Mouse (Mus musculus): ENCODE results near the gene Gapt. TPM values are rescaled to one million over a fixed set of nuclear protein-coding genes. Genes with fewer than 3 reads are reported as not detected.
A peak's percentile ranks its signal among the peaks of the same experiment; 100 is the strongest.

Gene Gapt
- polyA plus RNA-seq, 1 experiment from 2014 or later, result 0.15 TPM

DNA sequence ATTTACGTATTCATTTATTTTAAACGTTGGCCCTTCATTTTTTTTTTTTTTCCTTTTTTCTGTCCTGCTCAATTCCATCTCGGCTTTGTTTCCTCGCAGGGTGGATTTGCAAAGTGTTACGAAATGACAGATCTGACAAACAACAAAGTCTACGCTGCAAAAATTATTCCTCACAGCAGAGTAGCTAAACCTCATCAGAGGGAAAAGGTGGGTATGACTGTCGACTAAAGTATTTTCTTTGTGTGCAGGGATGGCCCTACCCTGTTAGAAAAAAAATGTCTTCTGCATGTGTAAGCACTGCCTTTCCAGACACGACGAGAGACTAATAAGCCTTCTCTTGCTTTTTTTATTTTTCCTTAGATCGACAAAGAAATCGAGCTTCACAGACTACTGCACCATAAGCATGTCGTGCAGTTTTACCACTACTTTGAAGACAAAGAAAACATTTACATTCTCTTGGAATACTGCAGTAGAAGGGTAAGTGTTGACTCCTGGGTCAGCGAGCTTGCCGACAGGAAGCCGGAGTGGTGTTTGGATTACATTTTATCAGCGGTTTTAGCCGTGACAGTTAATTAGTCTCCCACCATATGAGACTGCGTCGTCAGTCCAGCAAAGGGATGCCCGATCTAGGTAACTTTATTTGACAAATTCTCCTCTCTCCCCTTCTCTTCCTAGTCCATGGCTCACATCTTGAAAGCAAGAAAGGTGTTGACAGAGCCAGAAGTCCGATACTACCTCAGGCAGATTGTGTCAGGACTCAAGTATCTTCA, 39.1 kb upstream of the Gapt start:
- WGBS, result 28% methylated on average over 21 of the region's 21 CpGs
- Histone ChIP-seq H3K27me3 (ENCODE audit: control insufficient read depth, insufficient read depth, low read length) (no peaks in the 10 kb centered on the region), H3K4me3 (ENCODE audit: low read depth, low read length) (peak overlapping the region; percentile 52), H3K36me3 (ENCODE audit: control insufficient read depth, insufficient read depth, low read length) (peaks cover 4% of the 10 kb centered on the region; the same call in 1 of the 2 replicates), H3K4me1 (ENCODE audit: control insufficient read depth, insufficient read depth, low read length) (no peaks in the 10 kb centered on the region), H3K9ac (ENCODE audit: low read length) (peak overlapping the region; percentile 35), H3K27ac (ENCODE audit: low read depth, low read length) (no peak overlapping the region), H3K4me2 (ENCODE audit: low read depth) (peak overlapping the region; percentile 97), H3K9me3 (ENCODE audit: control insufficient read depth, low read length) (no peaks in the 10 kb centered on the region)
- DNase-seq (ENCODE audit: low spot score) (peak; percentile 35), ATAC-seq (ENCODE audit: insufficient read depth, low FRiP score, low TSS enrichment) (no peak)

DNA sequence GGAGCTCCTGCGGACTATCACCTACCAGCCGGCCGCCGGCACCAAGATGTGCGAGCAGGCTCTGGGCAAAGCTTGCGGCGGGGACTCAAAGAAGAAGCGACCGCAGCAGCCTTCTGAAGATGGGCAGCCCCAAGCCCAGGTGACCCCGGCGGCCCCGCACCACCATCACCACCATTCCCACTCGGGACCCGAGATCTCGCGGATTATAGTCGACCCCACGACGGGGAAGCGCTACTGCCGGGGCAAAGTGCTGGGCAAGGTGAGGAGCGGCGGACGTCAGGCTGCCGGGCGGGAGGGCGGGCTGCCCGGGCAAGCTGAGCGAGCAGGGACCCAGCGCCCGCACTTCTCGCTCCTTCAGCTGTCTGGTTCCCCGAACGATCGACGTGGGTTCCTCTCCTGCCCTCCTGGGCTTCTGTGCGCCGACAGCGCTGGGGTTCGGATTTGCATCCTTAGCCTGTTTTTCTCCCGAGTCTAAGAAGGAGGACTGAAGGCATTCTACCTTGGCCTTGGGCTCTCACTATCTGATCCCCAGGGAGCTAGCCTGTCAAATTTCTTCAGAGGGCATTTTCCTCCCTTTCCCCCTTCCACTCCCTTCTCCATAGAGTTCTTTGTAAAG, 38.3 kb upstream of the Gapt start:
- Histone ChIP-seq H3K4me3 (ENCODE audit: low read depth, low read length) (peak overlapping the region; percentile 52), H3K4me2 (ENCODE audit: low read depth) (peak overlapping the region; percentile 97), H3K27me3 (ENCODE audit: control insufficient read depth, insufficient read depth, low read length) (no peaks in the 10 kb centered on the region), H3K9ac (ENCODE audit: low read length) (peak overlapping the region; percentile 35), H3K27ac (ENCODE audit: low read depth, low read length) (peak overlapping the region; percentile 53; the same call in 1 of the 2 replicates), H3K9me3 (ENCODE audit: control insufficient read depth, low read length) (no peaks in the 10 kb centered on the region), H3K36me3 (ENCODE audit: control insufficient read depth, insufficient read depth, low read length) (peaks cover 4% of the 10 kb centered on the region; the same call in 1 of the 2 replicates), H3K4me1 (ENCODE audit: control insufficient read depth, insufficient read depth, low read length) (no peaks in the 10 kb centered on the region)
- WGBS, result under 1% methylated on average over 39 of the region's 41 CpGs
- ATAC-seq (ENCODE audit: insufficient read depth, low FRiP score, low TSS enrichment) (peak; percentile 20; the same call in 1 of the 2 replicates), DNase-seq (ENCODE audit: low spot score) (peak; percentile 60)

DNA sequence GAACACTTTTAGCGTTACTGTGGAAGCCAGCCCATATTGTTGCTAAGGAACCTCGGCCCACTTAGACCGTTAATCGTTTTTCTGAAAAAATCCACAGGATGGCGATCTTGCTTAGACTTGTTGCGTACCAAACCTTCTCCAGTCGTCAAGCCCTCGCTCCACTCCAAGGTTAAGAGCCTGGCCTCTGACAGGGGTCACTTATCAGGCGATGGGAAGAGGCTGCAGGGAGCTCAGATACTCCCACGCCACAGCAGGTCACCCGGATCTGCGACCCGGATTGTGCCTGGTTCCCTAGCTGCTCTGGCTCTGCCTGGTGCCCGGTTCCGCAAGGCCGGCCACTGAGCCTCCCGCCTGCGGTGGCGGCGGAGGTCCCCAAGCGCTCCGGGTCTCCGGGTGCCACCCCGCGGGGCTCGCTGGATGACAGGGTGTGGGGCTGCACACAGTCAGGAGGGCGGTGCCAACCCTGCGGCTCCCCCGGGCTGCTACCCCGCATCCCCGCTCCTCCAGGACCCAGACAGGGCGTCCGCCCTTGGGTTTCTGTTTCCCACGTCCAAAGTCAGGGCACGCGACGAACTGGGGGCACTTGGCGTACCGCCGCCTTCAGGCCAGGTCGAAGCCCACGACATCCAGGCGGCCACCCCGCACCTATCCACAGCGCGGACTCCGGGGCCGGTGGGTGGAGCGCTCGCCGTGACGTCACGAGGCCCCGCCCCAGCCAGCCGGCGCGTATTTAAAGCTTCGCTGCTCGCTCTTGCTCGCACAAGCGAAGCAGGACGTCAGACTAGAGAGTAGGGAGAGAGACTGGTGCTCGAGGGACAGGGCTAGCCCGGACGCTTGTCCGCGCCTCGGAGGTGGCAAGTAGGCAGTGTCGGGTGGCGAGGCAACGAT, 37.5 kb upstream of the Gapt start, which contains the start of gene Plk2:
Gene Plk2 (plus strand): TSS at position 756 of the 888 bp plus-strand sequence.
- peak within 1 kb of the TSS; percentile 35 for H3K9ac ChIP-seq (ENCODE audit: low read length)
- ATAC-seq (ENCODE audit: insufficient read depth, low FRiP score, low TSS enrichment), result peak; percentile 95
- peak; percentile 91 for DNase-seq (ENCODE audit: low spot score)
- H3K4me3 ChIP-seq (ENCODE audit: low read depth, low read length), result peak within 1 kb of the TSS; percentile 52
- peak within 1 kb of the TSS; percentile 97 for H3K4me2 ChIP-seq (ENCODE audit: low read depth)
- H3K4me1 ChIP-seq (ENCODE audit: control insufficient read depth, insufficient read depth, low read length), result no peaks in the 10 kb centered on the region
- peaks cover 4% of the 10 kb centered on the region; the same call in 1 of the 2 replicates for H3K36me3 ChIP-seq (ENCODE audit: control insufficient read depth, insufficient read depth, low read length)
- under 1% methylated on average over 71 of the region's 71 CpGs for whole genome bisulfite sequencing
- no peaks in the 10 kb centered on the region for H3K9me3 ChIP-seq (ENCODE audit: control insufficient read depth, low read length)
- H3K27me3 ChIP-seq (ENCODE audit: control insufficient read depth, insufficient read depth, low read length), result no peaks in the 10 kb centered on the region
- H3K27ac ChIP-seq (ENCODE audit: low read depth, low read length), result peak within 1 kb of the TSS; percentile 57

DNA sequence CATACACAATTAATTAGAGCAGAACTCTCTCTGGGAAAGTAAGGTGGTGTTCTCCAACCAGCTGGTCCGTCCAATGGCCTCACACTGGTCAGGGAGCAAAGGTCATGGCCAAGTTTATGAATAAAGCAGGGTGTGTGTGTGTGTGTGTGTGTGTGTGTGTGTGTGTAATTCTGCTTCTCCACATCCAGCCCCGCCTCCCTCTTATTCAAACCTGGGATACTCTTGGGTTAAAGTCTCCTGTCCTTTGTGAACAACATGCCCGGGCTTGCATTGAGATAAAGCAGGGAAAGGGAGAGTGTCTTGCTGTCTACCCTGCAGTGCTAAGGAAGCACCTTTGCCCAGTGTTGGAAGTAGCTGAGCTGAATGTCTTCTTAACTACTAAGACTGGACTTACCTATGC, 35.6 kb upstream of the Gapt start:
- H3K27ac ChIP-seq (ENCODE audit: low read depth, low read length), result no peak overlapping the region
- ATAC-seq (ENCODE audit: insufficient read depth, low FRiP score, low TSS enrichment) (no peak), DNase-seq (ENCODE audit: low spot score) (no peak)
- no peaks in the 10 kb centered on the region for H3K4me1 ChIP-seq (ENCODE audit: control insufficient read depth, insufficient read depth, low read length)
- no peak overlapping the region for H3K9ac ChIP-seq (ENCODE audit: low read length)
- no peaks in the 10 kb centered on the region for H3K36me3 ChIP-seq (ENCODE audit: control insufficient read depth, insufficient read depth, low read length)
- no peaks in the 10 kb centered on the region for H3K9me3 ChIP-seq (ENCODE audit: control insufficient read depth, low read length)
- H3K27me3 ChIP-seq (ENCODE audit: control insufficient read depth, insufficient read depth, low read length), result no peaks in the 10 kb centered on the region
- H3K4me3 ChIP-seq (ENCODE audit: low read depth, low read length), result no peak overlapping the region
- H3K4me2 ChIP-seq (ENCODE audit: low read depth), result no peak overlapping the region
- 45% methylated on average over 3 of the region's 3 CpGs for WGBS

DNA sequence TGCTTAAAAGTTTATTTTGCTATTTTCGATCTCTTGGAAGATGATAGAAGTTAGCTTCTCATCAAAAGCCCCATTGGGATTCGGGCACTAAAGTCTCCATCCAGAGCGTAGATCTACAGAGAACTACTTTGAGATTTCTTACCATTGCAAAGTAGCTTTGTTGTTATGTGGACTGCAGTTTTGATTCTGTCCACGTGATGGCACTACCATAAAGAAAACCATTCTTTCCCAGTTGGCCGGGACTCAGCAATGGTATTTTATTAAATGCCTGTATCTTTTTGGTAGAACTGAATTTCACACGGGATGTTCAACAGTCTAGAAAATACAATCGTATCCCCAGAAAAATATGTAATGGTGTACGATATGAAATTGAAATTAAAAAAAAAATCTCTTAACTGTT, 35.2 kb upstream of the Gapt start:
- H3K27ac ChIP-seq (ENCODE audit: low read depth, low read length), result no peak overlapping the region
- no peaks in the 10 kb centered on the region for H3K36me3 ChIP-seq (ENCODE audit: control insufficient read depth, insufficient read depth, low read length)
- no peaks in the 10 kb centered on the region for H3K4me1 ChIP-seq (ENCODE audit: control insufficient read depth, insufficient read depth, low read length)
- H3K27me3 ChIP-seq (ENCODE audit: control insufficient read depth, insufficient read depth, low read length), result no peaks in the 10 kb centered on the region
- no peak overlapping the region for H3K4me2 ChIP-seq (ENCODE audit: low read depth)
- 30% methylated on average over 8 of the region's 8 CpGs for WGBS
- H3K9ac ChIP-seq (ENCODE audit: low read length), result no peak overlapping the region
- H3K9me3 ChIP-seq (ENCODE audit: control insufficient read depth, low read length), result no peaks in the 10 kb centered on the region
- ATAC-seq (ENCODE audit: insufficient read depth, low FRiP score, low TSS enrichment), result no peak
- no peak overlapping the region for H3K4me3 ChIP-seq (ENCODE audit: low read depth, low read length)
- peak; percentile 44 for DNase-seq (ENCODE audit: low spot score)

DNA sequence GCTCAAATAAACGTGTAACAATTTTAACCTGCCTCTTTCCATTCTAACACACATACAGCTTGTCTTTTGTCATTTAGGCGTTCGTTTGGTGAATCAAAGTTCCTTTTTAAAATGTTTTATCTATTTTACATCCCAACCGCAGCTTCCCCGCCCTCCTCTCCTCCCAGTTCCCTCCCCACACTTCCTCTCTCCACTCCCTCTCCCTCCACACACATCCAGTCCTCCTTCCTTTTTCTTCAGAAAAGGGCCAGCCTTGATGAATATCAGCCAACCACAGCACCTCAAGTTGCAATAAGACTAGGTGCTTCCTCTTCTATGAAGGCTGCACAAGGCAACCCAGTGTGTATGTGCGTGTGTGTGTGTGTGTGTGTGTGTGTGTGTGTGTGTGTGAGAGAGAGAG, 27.5 kb upstream of the Gapt start:
- Histone ChIP-seq H3K27ac (ENCODE audit: low read depth, low read length) (no peak overlapping the region), H3K4me2 (ENCODE audit: low read depth) (no peak overlapping the region), H3K9ac (ENCODE audit: low read length) (no peak overlapping the region), H3K27me3 (ENCODE audit: control insufficient read depth, insufficient read depth, low read length) (no peaks in the 10 kb centered on the region), H3K9me3 (ENCODE audit: control insufficient read depth, low read length) (no peaks in the 10 kb centered on the region), H3K4me1 (ENCODE audit: control insufficient read depth, insufficient read depth, low read length) (no peaks in the 10 kb centered on the region), H3K36me3 (ENCODE audit: control insufficient read depth, insufficient read depth, low read length) (no peaks in the 10 kb centered on the region), H3K4me3 (ENCODE audit: low read depth, low read length) (no peak overlapping the region)
- WGBS, result 73% methylated on average over 6 of the region's 6 CpGs
- ATAC-seq (ENCODE audit: insufficient read depth, low FRiP score, low TSS enrichment), result no peak
- no peak for DNase-seq (ENCODE audit: low spot score)

DNA sequence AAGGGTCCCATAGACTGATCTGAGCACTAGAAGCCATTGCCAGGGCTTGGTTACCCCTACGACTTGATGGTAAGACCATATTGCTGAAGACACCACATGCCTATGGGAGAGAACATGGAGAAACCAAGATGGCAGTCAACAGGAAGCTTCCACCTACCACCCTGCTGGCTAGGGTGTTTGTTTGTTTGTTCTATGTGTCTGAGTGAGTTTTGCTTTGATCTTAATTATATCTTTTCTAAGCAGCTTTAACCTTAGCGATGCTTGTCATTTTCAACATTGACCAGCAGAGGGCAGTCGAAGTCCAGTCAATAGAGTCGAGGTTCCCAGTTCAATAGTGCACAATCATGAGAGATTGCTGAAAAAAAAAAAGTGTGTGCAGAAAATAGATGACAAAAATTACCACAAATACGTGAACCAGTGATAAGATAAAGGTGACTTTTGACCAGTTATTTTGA, 25.5 kb upstream of the Gapt start:
- peak; percentile 56; the same call in 1 of the 2 replicates for ATAC-seq (ENCODE audit: insufficient read depth, low FRiP score, low TSS enrichment)
- 24% methylated on average over 5 of the region's 5 CpGs for WGBS

DNA sequence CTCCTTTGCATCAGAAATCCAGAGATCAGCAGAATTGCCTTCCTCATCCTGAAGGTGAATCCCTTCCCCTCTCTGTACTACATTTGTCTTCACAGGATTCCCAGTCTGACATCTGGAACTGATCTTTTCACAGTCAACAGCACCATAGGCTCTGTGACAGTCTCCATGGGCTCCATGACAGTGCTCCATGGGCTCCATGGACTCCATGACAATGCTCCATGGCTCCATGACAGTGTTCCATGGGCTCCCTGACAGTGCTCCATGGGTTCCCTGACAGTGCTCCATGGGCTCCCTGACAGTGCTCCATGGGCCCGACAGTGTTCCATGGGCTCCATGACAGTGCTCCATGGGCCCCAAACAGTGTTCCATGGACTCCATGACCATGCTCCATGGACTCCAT, 12.7 kb upstream of the Gapt start:
- H3K9me3 ChIP-seq (ENCODE audit: control insufficient read depth, low read length), result no peaks in the 10 kb centered on the region
- DNase-seq (ENCODE audit: low spot score) (no peak), ATAC-seq (ENCODE audit: insufficient read depth, low FRiP score, low TSS enrichment) (no peak)
- no peaks in the 10 kb centered on the region for H3K4me1 ChIP-seq (ENCODE audit: control insufficient read depth, insufficient read depth, low read length)
- no peaks in the 10 kb centered on the region for H3K27me3 ChIP-seq (ENCODE audit: control insufficient read depth, insufficient read depth, low read length)
- 96% methylated on average over 1 of the region's 1 CpGs for WGBS
- no peak overlapping the region for H3K9ac ChIP-seq (ENCODE audit: low read length)
- no peak overlapping the region for H3K27ac ChIP-seq (ENCODE audit: low read depth, low read length)
- no peak overlapping the region for H3K4me2 ChIP-seq (ENCODE audit: low read depth)
- no peaks in the 10 kb centered on the region for H3K36me3 ChIP-seq (ENCODE audit: control insufficient read depth, insufficient read depth, low read length)
- H3K4me3 ChIP-seq (ENCODE audit: low read depth, low read length), result no peak overlapping the region

More for the DNA sequence above, 25.5 kb upstream of the Gapt start:
- Histone ChIP-seq H3K27ac (ENCODE audit: low read depth, low read length) (no peak overlapping the region), H3K4me1 (ENCODE audit: control insufficient read depth, insufficient read depth, low read length) (no peaks in the 10 kb centered on the region), H3K9me3 (ENCODE audit: control insufficient read depth, low read length) (no peaks in the 10 kb centered on the region), H3K4me3 (ENCODE audit: low read depth, low read length) (no peak overlapping the region), H3K36me3 (ENCODE audit: control insufficient read depth, insufficient read depth, low read length) (no peaks in the 10 kb centered on the region), H3K27me3 (ENCODE audit: control insufficient read depth, insufficient read depth, low read length) (no peaks in the 10 kb centered on the region), H3K4me2 (ENCODE audit: low read depth) (no peak overlapping the region), H3K9ac (ENCODE audit: low read length) (no peak overlapping the region)
- DNase-seq (ENCODE audit: low spot score), result peak; percentile 64
